Mouse (Mus musculus) adrenal gland (tissue): ENCODE data around the gene Gm20683.

ENCODE experiments used
- intact Hi-C: fragments of 180-260 bp; cut with DNase I; formaldehyde crosslinking; loops from one replicate; pipeline ENCODE4 v1.15.1; 2025
- microRNA-seq, 2 experiments: library from miRNA; unstranded; fragments of <30 nt; microRNA quantifications; one replicate each; pipeline ENCODE4; 2019

Gm20683 gene

GRCm38 (mm10) chr17:25802825-25803517, 38.6 kb downstream of the Gm20683 start:
- intact Hi-C loops = loop anchor here (2.0 kb wide), 1 partner anchor 30 kb away; the partner anchor contains the start of gene Narfl

- intact Hi-C loops = loop anchor here (1.0 kb wide), 1 partner anchor 69 kb away; no protein-coding TSS in a partner anchor
These were observed 40.5 kb downstream of the Gm20683 start for GRCm38 (mm10) chr17:25801029-25801428.

- intact Hi-C loops = loop anchor here (10.0 kb wide), 1 partner anchor 222 kb away; the partner anchor contains the start of genes Lmf1 and Sox8
These were observed 44.6 kb downstream of the Gm20683 start, which contains the start of gene Metrn for GRCm38 (mm10) chr17:25796951-25797369. Gene Metrn, minus strand, starts transcription at chr17:25797136.

GRCm38 (mm10) chr17:25796211-25796771, 45.3 kb downstream of the Gm20683 start:
- intact Hi-C loops = loop anchor here (10.0 kb wide), 1 partner anchor 221 kb away; the partner anchor contains the start of genes Lmf1 and Sox8

GRCm38 (mm10) chr17:25795609-25796092, 45.9 kb downstream of the Gm20683 start, which contains the start of gene AC134908.4:
Gene AC134908.4, minus strand, starts transcription at chr17:25795659.
- intact Hi-C loops = loop anchor here (10.0 kb wide), 1 partner anchor 221 kb away; the partner anchor contains the start of genes Lmf1 and Sox8

- intact Hi-C loops = loop anchor here (10.0 kb wide), 1 partner anchor 220 kb away; the partner anchor contains the start of genes Lmf1 and Sox8
These were observed 46.6 kb downstream of the Gm20683 start for GRCm38 (mm10) chr17:25794998-25795397.

- intact Hi-C loops = loop anchor here (10.0 kb wide), 1 partner anchor 219 kb away; the partner anchor contains the start of genes Lmf1 and Sox8
These were observed 47.4 kb downstream of the Gm20683 start for GRCm38 (mm10) chr17:25794197-25794596.

GRCm38 (mm10) chr17:25792615-25793014, 48.9 kb downstream of the Gm20683 start, which contains the start of gene Fam173a:
Gene Fam173a, minus strand, starts transcription at chr17:25792901.
- intact Hi-C loops = loop anchor here (10.0 kb wide), 1 partner anchor 218 kb away; the partner anchor contains the start of genes Lmf1 and Sox8

- intact Hi-C loops = loop anchor here (10.0 kb wide), 1 partner anchor 217 kb away; the partner anchor contains the start of genes Lmf1 and Sox8
These were observed 49.6 kb downstream of the Gm20683 start for GRCm38 (mm10) chr17:25791843-25792527.

- intact Hi-C loops = loop anchor here (10.0 kb wide), 1 partner anchor 217 kb away; the partner anchor contains the start of genes Lmf1 and Sox8
These were observed 50.2 kb downstream of the Gm20683 start for GRCm38 (mm10) chr17:25791320-25791842.

GRCm38 (mm10) chr17:25786781-25787504, 54.6 kb downstream of the Gm20683 start:
- intact Hi-C loops = no loop called here

GRCm38 (mm10) chr17:25786280-25786679, 55.3 kb downstream of the Gm20683 start, which contains the start of gene Ccdc78:
Gene Ccdc78, plus strand, starts transcription at chr17:25786580.
- intact Hi-C loops = no loop called here

GRCm38 (mm10) chr17:25785281-25785745, 56.2 kb downstream of the Gm20683 start, which contains the start of gene Haghl:
Gene Haghl, minus strand, starts transcription at chr17:25785673.
- intact Hi-C loops = no loop called here

Small RNA genes within 50 kb of the gene (microRNA-seq; reads per million reads assigned to microRNA genes)
- gene Mir3082 = 1.6 to 2.3 reads per million in 2 experiments
